Mouse (Mus musculus): Measurements from ENCODE around the gene Ephx3.
"Not testable (repeated sequence)": the region's sequence is repeated elsewhere in the genome, so short reads cannot be mapped to it uniquely, and the experiment has no call there.

The Ephx3 gene

DNA sequence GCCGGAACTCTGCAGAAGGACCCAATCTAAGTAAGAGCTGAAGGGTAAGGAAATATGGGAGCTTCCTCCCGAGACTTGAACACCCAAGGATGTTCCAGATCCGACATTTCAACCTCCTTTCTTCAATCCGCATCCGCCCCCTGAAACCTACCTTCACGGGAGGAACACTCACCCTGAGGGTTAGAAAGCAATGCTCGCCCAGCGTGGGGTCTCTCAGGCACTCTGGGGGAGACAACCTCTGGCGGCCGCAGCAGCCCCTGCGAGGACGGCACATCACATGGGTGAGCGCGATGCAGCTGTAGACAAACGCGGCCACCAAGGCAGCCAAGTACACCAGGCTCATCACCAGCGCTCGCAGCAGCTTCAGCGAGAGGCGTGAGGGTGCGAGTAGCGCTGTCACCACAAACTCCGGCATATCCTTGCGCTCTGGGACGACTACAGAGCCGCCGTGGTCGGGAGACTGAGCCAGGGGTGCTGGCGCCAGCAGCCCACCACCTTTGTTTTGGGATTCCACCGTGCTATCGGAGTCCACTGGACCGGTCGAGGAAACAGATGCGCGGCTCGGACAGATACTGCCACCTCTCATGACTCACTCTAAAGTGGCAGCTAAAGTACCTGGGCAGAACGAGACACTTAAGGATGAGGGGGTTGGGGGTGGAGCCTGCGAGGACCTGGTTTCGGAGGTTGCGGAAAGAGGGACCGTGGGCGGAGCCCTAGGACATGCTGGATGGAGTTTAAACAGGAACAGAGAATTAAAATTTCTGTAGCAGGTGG lies at the start of gene Ephx3:
Gene Ephx3, minus strand, starts transcription at position 687 of the 774 bp plus-strand sequence.
- DNase-seq = no peak

DNA sequence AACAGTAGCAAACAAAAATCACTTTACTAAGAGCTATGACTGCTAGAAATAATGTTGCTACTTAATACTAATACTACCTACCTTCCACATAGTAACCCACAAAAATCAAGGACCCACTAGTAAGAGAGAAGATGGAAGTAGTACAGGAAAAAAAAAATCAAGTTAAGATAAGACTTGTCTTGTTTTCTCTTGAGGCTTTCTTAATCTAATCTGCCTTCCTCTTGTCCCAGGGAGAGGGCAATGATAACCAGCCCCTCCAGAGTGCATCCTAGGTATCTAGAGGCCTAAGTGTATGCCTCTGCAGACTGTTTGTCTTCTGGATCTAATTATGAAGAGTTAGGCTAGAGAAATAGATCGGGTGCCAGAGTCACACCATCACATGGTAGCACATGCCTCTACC lies 49.2 kb upstream of the Ephx3 start:
- DNase-seq = no peak

DNA sequence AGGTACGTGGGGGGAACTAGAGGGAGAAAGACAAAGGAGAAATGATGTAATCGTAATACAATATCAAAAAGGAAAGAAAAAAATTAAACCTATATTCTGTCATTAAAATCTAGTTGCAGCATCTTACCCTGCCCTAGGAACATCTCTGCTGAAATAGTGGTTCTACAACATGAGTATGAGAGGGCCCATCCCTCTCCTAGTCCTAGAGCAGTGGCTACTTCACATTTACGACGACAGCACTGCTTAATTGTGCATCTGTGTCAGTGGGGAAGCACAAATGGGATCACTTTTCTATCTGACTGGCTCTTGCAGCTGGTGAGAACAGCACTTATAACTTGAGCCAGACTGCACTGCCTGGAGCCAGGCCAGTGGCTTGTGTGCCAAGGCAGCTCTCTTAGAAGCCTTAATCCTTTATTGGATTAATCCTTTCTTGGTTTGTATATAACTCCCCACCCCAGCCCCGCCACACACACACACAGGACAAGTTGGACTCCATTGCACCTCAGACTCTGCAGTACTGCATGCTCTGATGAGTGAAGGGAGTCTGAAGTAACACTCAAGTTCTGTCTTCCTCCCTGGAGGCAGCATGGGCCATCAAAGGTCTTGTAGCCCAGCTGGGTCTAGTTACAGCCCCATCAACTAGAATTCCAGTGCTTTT lies 46.3 kb upstream of the Ephx3 start:
- peak; percentile 45 for DNase-seq

DNA sequence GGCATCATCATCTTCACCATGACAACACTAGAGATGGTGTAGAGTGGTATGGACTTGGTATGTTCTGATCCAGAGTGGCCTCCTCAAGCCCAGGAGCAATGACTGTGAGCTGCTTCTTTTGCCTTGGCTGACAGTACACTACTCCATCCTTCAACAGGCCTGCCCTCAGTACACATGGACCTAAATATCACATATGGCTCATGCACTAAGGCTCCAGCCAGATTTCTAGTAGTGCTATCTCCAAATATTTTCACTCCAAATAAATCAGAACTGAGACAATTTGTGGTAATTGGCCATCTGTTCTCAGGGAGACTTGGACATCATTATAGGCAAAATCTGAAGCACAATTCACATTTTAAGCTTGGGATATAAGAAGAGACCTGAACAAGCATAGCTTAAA lies 43.8 kb upstream of the Ephx3 start:
- no peak for DNase-seq

DNA sequence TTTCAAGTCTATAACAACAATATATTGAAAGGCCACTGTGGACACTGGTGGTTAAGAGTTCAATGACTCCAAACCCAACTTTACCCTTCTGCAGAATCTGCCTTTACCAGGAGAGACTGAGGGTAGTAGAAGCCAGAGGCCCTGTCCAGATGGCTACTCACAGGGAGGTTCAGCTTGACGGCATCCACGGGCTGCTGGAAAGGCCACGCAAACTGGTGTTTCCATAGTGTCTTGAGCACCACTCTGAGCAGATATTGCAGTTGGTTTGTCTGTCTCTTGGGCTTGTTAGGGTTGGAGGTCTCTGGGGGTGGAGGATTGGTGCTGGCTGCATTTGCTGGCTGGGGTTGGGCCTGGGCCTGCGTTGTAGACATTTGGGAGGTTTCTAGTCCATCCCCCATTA lies 39.9 kb upstream of the Ephx3 start:
- DNase-seq = no peak

GRCm38 (mm10) chr17:32220873-32221272 lies 31.5 kb upstream of the Ephx3 start:
- DNase-seq = peak; percentile 20

GRCm38 (mm10) chr17:32215587-32215986 lies 26.2 kb upstream of the Ephx3 start:
- not testable (repeated sequence) for DNase-seq

GRCm38 (mm10) chr17:32211554-32211953 lies 22.2 kb upstream of the Ephx3 start:
- DNase-seq = not testable (repeated sequence)

GRCm38 (mm10) chr17:32209752-32210151 lies 20.4 kb upstream of the Ephx3 start:
- peak; percentile 76 for DNase-seq

DNA sequence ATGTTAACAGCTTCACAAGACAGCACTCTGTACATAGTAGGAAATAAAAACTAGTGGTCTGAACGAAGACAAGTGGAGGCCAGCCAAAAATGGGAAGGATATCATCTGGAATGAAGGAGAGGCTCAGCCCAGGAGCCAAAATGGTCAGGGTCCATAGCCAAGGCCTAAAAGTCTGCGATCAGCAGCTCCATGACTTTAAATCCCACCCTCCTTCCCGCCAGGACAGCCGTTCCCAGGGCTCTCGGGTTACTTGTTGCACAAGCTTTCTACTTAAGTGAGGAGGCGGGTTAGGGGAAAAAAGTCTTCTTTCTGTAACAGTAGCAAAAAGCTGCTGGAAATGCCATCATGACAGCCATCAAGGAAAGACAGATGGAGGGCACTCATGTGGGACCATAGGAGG lies 19.8 kb upstream of the Ephx3 start:
- DNase-seq = peak; percentile 61

DNA sequence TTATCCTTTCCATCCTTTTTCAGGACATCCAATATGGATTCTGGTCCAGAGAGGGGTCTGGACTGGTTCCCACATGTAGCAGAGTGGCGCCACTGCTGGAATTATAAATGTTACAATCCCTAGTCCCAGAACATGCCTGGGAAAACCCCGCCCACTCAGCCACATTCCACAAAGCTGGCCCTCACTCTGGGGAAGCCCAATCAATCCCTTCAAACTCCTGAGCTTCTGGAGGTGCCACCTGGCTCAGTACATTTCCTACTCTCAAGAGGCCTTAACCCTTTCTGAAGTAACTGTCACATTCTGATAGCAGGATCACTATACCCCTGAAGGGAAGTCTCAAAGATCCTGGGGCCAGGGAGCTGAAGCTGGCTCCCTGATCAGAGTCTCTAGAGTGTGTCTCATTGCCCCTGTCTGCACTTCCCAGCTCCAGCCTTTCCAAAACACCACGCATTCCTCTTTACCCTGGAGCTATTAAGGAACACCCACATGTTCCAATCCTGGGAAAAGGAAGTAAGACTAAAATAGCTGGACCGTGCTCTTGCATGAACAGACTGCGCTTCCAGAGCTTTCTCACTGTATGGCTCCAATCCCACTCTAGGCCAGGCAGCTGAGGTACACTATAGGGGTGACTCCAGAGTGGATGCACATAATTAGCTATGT lies 18.4 kb upstream of the Ephx3 start:
- DNase-seq = peak; percentile 67

- peak; percentile 14 for DNase-seq
These were observed 16.0 kb upstream of the Ephx3 start for GRCm38 (mm10) chr17:32205345-32205744.

DNA sequence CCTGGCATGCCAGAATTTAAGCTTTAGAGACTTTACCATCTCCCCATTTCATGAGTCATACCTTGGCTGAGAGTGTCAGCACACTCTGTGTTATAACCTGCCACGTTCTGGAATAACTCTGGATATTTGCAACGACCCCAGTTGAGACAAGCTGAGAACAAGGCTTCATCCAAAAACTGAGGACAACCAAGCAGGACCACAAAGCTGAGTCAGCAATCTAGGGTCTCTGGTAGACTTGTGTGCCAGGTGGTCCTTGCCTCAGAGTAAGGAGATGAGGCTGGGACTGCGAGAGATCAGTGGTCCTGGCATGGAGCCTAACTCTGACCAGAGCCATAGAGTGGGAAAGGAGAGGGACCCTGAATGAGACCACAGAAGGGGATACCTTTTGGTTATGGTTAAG lies 13.6 kb upstream of the Ephx3 start:
- no peak for DNase-seq

DNA sequence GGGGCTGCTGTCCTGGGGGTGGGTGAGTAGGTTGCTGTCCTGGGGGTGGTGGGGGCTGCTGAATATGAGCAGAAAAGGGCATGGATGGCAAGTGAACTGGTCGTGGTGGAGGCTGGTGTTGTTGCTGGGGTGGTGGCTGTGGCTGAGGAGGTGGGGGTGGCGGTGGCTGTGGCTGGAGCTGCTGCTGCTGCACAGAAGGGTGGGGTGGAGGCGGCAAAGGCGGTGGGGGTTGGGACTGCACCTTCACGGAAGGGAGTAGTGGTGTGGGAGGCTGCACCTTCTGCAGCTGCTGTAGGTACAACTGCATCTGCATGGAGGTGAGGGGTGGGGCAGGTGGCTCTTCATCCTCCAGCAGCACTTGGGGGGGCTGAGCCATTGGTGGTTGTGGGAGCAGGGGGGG lies 11.7 kb upstream of the Ephx3 start:
- DNase-seq = no peak

DNA sequence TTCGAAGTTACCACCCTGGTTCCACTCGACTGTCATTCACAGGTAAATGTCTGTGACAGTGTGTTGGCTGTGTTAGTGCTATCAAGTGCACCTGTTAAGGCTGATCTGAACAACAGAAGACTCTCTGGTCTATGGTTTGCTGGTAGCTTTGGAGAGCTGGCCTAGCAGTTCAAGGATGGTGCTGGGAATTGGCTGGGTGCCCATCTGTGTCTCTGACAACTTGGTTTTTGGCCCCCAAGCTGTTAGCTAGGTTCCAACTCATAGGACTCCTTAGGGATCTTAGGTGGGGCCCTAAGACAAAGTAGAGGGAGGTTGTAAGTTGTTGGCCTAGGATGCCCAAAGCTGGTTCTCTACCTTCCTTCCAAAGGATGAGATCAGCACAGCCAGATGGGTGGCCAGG lies 10.4 kb upstream of the Ephx3 start:
- DNase-seq = no peak

GRCm38 (mm10) chr17:32197156-32197555 lies 7.8 kb upstream of the Ephx3 start:
- DNase-seq = no peak

DNA sequence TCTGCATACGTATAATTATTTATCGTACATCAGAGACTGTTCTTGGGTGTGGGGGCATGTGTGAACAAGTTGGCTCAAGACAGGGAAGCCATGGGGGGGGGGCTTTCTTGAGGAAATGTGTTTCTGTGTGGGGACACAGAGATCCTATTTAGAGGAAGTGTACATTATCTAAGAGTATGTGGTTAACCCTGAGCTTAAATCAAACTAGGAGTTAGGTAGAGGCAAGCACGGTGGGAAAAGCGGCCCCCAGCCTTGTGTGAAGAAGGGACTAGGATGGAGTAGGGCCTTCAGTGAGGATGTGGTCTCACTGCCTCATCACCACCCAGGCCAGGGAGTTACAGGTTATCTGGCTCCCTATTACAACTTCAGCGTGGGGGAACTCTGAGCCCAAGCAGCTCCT lies 6.4 kb upstream of the Ephx3 start:
- DNase-seq = no peak

GRCm38 (mm10) chr17:32193010-32193409 lies 3.7 kb upstream of the Ephx3 start:
- no peak for DNase-seq

DNA sequence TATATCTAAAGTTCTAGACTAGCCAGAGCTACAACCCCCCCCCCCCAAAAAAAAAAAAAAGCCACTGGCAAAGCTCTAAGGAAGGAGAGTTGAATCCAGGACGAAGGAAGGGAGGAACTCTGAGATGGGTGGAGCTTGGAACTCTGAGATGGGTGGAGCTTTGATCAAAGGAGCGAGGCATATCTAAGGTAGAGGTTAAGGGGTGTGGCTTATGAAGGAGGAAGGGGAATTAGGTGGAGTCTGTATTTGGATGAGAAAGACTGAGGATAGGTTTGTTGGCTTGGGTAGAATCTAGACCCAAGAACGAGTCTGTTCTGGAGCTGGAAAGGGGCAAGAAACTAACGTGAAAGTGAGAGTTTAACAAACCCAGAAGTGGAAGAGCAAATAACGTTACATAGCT lies 501 bp upstream of the Ephx3 start:
- DNase-seq = no peak

GRCm38 (mm10) chr17:32183017-32183416 lies 6.3 kb downstream of the Ephx3 start:
- DNase-seq = no peak

DNA sequence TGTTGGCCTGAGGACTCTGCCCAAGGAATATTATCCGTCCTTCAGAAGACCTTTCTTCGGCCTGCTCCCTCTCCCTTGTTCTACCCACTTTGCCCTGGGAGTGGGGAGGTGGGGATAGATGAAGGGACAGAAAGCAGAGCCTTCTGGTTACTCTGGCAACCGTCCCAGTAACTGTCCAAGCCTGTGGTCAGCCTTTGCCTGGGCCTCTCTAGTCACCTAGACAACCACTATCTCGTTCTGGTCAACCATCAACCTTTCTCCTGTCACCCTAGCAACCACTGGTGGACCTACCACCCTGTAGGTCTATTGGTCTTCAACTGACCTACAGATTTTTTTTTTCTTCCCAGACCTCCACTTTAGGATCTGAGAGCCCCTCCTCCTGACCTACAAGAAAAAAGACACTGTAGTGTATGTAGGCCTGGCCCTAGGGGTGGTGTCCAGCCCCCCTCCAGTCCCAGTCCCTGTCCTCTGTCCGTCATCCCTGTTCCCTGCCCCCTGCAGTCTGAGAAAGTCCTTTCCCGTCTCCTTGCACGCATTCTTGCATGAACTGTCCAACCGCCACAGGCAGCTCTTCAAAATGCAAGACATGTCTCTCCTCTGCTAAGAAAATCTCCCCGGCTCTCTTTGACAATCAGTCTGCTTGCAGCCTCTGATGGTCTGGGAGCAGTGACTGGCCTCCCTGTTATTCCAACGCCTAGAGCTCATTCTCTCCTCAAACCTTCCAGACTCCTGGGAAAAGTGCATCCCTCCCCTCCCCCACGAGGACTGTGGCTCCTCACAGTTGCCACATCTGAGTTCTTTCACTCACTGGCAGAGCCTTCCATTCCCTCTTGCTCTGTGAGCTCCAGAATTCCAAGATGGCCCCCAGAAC lies 9.5 kb downstream of the Ephx3 start:
- DNase-seq = no peak

DNA sequence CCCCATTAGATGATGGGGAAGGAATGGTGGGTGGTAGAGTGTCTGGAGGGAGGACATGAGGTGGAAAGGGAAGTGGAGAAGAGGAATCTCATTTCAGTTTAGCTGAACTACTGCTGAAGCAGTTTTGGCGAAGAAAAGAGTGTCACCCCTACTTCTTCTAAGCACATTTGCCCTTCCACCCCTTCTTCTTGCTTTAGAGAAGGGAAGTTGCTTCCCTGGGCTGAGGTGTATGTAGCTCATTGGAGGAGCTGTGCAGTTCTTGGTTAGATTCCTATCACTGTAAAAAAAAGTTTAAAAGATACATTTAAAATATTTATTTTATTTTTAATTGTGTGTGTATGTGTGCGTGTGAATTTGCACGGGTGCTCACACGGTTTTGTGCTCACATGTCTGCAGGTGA lies 12.4 kb downstream of the Ephx3 start:
- DNase-seq = no peak

DNA sequence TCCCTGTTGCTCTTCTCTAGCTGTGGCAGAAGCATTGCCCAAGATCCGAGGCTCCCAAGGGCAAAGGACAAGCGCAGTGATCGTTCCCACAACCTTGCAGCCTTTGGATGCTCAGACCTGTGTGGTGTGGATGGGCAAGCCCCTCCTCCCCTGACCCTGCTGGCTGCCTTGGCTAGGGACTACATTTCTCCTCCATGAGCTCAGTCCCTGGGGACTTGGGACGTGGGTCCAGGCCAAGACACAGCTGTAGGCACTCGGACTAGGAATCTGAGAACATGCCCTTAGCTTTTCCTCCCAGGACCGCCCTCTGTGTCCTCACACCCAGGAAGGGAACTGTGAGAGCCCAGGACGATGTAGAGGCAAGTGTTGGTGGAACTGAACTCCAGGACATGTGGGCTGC lies 16.2 kb downstream of the Ephx3 start:
- DNase-seq = peak; percentile 83

Measured in kidney, postnatal 14 days (tissue).